Mouse (Mus musculus) liver, embryonic 14.5 days (tissue): ENCODE results near the gene Fam83d.

ENCODE experiments used
- CTCF ChIP-seq: IDR thresholded peaks from 2 replicates; pipeline ENCODE4 v1.5.1; 2016; ENCODE audit warnings: antibody characterized with exemption, low read depth, control low read depth
- EP300 ChIP-seq: IDR thresholded peaks from 2 replicates; pipeline ENCODE4 v1.6.1; 2016; ENCODE audit warnings: antibody characterized with exemption, low read depth

GRCm38 (mm10) chr2:158743518-158744141, 24.3 kb upstream of the Fam83d start:
- TF ChIP-seq EP300 (no peak), CTCF (no peak)
